Mouse (Mus musculus) hindbrain, embryonic 14.5 days (tissue): ENCODE data around the gene C4b. TPM values are rescaled to one million over a fixed set of nuclear protein-coding genes. Genes with fewer than 3 reads are reported as not detected.
"Not testable (repeated sequence)": the region's sequence is repeated elsewhere in the genome, so short reads cannot be mapped to it uniquely, and the experiment has no call there.

Experiments used
- ATAC-seq: fragments of 200-750 bp; cut with Nextera tagmentation; 2 replicates; pipeline ENCODE4 v1.8.0; 2017; ENCODE audit warnings: moderate number of reproducible peaks, mild to moderate bottlenecking, moderate TSS enrichment, moderate library complexity; ENCODE audit not compliant: low FRiP score
- DNase-seq: peaks from one replicate; pipeline ENCODE4 v3.0.0-alpha.2; 2015; ENCODE audit warnings: low spot score
- H3K27ac ChIP-seq: fragments of 300-500 bp; sonication (generic); 2 replicates; pipeline ENCODE4 v1.5.1; 2014; ENCODE audit warnings: mild to moderate bottlenecking, moderate library complexity
- H3K27me3 ChIP-seq: fragments of 300-500 bp; sonication (generic); 2 replicates; pipeline ENCODE4 v1.6.1; 2014; ENCODE audit warnings: mild to moderate bottlenecking, low read length, mixed read lengths; ENCODE audit not compliant: control insufficient read depth, insufficient read depth
- H3K36me3 ChIP-seq: fragments of 300-500 bp; sonication (generic); replicated peaks from 2 replicates; pipeline ENCODE4 v1.6.1; 2014; ENCODE audit not compliant: control insufficient read depth, insufficient read depth
- H3K4me1 ChIP-seq: fragments of 300-500 bp; sonication (generic); replicated peaks from 2 replicates; pipeline ENCODE4 v1.6.1; 2014; ENCODE audit warnings: antibody characterized with exemption, low read length, mixed read lengths; ENCODE audit not compliant: control insufficient read depth, insufficient read depth
- H3K4me2 ChIP-seq: fragments of 300-500 bp; sonication (generic); replicated peaks from 2 replicates; pipeline ENCODE4 v1.6.1; 2014; ENCODE audit warnings: mild to moderate bottlenecking, moderate library complexity
- H3K4me3 ChIP-seq: fragments of 300-500 bp; sonication (generic); replicated peaks from 2 replicates; pipeline ENCODE4 v1.5.1; 2014; ENCODE audit warnings: mild to moderate bottlenecking, low read length
- H3K9ac ChIP-seq: fragments of 300-500 bp; sonication (generic); 2 replicates; pipeline ENCODE4 v1.6.1; 2014
- H3K9me3 ChIP-seq: fragments of 300-500 bp; sonication (generic); 2 replicates; pipeline ENCODE4 v1.6.1; 2016; ENCODE audit warnings: low read length; ENCODE audit not compliant: control insufficient read depth
- WGBS: fragments of 180-500 bp; shearing (Covaris S2); extraction: QIAGEN DNeasy Blood & Tissue Kit; methylation state at CpG from one replicate; pipeline ENCODE4 v1.1.7; 2014; 5-methylcytosine and 5-hydroxymethylcytosine counted together
- polyA plus RNA-seq: library from polyadenylated mRNA; unstranded; fragments of >200 nt; fragmentation: Nextera tagmentation; extraction: Ambion mirVana; gene quantifications from 2 replicates; pipeline ENCODE4 v1.2.1, GENCODE M21; 2014

C4b gene
- polyA plus RNA-seq, 1 experiment from 2014 or later: not detected

DNA sequence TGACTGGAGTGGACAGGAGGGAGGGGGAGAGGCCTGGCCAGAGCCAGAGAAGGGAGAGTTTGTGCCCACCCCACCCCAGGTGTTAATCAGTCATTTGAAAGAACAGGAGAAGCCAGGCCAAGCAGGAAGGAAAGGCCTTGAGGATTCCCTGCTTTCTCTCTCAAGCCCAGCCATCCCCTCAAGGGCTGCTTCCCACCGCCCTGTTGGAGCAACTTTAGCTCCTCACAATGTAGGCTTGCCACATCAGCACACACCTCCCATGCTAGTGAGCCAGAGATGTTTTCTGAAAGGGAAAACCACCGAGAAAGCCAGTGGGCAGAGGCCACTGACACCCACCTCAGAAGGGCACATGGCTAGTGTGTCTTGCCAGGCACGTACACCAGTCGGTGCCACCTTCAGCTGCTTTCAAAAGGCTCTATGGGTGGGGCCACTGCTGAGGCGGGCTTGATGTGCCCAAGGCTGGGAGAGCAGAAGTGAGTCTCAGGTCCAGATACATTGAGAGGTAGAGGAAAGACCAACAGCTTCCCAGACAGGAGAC lies 28.7 kb downstream of the C4b start:
- H3K9ac ChIP-seq, H3K27ac ChIP-seq, ATAC-seq, H3K4me1 ChIP-seq, H3K4me3 ChIP-seq, DNase-seq, H3K27me3 ChIP-seq, H3K4me2 ChIP-seq, H3K9me3 ChIP-seq, H3K36me3 ChIP-seq: not testable (repeated sequence)
- WGBS: 84% methylated on average over 5 of the region's 5 CpGs

DNA sequence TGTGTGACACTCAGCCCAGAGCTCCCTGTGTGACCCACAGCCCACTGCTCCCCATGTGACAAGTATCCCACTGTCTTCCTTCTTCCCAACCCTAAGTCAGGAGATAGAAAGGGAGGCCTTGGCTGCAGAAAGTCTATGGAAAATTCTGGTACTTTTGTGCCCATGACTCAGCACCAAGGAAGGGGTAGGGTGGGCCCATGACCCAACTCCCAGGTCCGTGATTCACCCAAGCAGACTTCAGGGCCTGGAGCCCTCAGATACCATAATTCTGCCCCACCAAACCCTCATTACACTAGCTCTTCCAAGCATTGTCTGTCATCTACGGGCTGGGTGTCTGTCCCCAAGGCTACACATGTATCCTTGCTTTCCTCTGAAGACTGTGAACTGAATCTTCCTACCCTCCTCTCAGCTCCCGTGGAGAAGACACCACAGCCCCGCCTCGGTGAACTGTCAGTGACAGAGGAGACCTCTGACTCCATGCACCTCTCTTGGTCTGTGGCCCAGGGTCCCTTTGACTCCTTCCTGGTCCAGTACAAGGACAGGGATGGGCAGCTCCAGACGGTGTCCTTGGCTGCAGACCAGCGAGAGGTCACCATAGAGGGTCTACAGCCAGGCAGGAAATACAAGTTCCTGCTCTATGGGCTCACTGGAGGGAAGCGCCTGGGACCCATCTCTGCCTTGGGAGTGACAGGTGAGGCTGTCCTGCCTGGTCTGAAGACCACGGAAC lies 29.3 kb downstream of the C4b start:
- not testable (repeated sequence) for ATAC-seq, H3K27ac ChIP-seq, H3K4me2 ChIP-seq, H3K36me3 ChIP-seq, H3K9me3 ChIP-seq, DNase-seq, H3K9ac ChIP-seq, H3K4me1 ChIP-seq, H3K4me3 ChIP-seq, H3K27me3 ChIP-seq
- WGBS: 81% methylated on average over 9 of the region's 9 CpGs

DNA sequence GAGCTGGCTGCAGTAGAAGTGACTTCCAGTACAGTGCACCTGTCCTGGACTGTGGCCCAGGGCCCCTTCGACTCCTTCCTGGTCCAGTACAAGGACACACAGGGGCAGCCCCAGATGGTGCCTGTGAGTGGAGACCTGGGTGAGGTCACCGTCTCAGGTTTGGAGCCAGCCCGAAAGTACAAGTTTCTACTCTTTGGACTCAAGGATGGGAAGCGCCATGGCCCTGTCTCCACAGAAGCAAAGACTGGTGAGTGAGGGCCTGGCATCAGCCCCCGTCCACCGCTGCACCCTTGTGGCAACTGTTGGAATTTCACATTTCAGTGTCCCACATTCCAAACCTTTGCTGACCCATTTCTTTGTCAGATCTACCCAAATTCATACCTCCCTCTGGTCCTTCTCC lies 30.7 kb downstream of the C4b start:
- 49% methylated on average over 6 of the region's 6 CpGs for WGBS
- H3K4me2 ChIP-seq: no peak overlapping the region
- no peaks in the 10 kb centered on the region for H3K9me3 ChIP-seq
- H3K9ac ChIP-seq: no peak overlapping the region
- no peak overlapping the region for H3K4me3 ChIP-seq
- no peaks in the 10 kb centered on the region for H3K36me3 ChIP-seq
- H3K27me3 ChIP-seq: no peaks in the 10 kb centered on the region
- DNase-seq (peak; percentile 33), ATAC-seq (no peak)
- H3K27ac ChIP-seq: no peak overlapping the region
- no peaks in the 10 kb centered on the region for H3K4me1 ChIP-seq

DNA sequence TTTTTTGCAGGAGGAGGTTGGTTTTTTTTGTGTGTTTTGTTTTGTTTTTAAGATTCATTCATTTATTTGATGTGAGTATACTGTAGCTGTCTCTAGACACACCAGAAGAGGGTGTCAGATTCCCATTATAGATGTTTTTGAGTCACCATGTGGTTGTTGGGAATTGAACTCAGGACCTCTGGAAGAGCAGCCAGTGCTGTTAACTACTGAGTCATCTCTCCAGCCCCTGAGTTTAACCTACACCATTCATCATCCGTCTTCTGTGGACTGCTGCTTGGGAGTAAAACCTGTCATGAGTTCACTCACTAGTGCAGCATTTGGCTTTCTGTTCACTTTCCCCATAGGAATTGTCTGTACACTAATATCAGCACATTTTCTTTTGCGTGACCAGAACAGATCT lies 37.2 kb downstream of the C4b start:
- H3K4me3 ChIP-seq, H3K9me3 ChIP-seq, H3K9ac ChIP-seq, ATAC-seq, H3K4me2 ChIP-seq, H3K27ac ChIP-seq, H3K36me3 ChIP-seq, DNase-seq, H3K27me3 ChIP-seq, H3K4me1 ChIP-seq: not testable (repeated sequence)
- 81% methylated on average over 2 of the region's 2 CpGs for WGBS

DNA sequence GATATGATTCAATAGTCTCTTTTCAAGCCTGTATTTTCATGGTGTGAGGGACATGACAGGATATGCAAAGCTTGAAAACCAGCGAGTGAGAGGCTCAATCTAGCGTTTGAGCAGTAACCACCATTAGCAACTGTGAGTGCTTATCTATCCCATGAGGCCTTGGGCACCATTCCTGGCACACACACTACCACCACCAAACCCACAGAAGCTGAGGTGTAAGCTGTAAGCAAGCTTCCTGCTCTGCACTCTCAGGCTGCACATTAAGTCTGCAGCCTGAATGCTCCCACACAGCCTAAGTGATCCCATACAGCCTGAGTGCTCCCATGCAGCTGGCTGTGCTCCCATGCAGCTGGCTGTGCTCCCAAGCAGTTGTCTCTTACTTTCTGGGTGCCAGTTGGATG lies 43.0 kb downstream of the C4b start:
- Histone ChIP-seq H3K4me3 (no peak overlapping the region), H3K9me3 (no peaks in the 10 kb centered on the region), H3K4me2 (no peak overlapping the region), H3K27ac (peak overlapping the region; percentile 65), H3K36me3 (no peaks in the 10 kb centered on the region), H3K27me3 (no peaks in the 10 kb centered on the region), H3K9ac (no peak overlapping the region), H3K4me1 (peaks cover 16% of the 10 kb centered on the region)
- DNase-seq (no peak), ATAC-seq (no peak)
- WGBS: 65% methylated on average over 2 of the region's 2 CpGs

DNA sequence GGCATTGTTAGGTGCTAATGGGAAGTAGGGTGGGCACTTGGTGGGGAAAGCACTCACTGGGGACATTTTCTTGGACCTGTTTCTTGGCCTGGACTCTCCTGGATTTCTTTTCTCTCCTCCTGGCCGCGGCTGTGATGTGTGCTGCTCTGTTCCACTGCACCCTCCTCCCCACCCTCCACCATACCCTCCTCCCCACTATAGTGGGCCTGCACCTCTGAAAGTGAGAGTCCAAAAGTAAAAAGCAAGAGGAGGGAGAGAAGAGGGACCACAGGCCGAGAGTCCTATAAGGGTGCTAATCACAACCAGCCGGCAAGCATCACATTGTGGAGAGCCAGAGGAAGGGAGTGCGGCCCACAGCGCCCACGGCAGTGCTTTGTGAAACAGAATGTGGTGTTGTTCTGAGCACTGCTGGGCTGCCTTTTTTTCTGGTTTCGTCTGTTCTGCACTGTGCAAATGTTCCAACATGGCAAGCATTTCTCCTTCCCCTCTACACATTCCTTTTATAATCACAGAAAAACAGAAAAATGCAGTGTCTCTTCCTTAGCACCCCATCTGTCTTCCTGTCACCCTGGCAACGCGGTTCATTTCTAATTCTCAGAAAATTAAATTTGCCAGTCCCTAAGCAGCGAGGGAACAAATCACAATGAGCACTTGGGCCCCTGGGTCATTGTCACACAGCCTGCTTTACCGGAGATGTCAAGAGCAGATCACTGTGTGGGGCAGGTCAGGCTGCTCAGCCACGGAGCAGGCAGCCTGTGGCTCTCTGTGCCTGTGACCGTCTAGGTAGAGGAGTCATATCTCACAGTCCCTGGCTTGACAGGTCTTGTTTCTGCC lies 43.9 kb downstream of the C4b start:
- WGBS: 38% methylated on average over 14 of the region's 14 CpGs
- peaks cover 16% of the 10 kb centered on the region for H3K4me1 ChIP-seq

DNA sequence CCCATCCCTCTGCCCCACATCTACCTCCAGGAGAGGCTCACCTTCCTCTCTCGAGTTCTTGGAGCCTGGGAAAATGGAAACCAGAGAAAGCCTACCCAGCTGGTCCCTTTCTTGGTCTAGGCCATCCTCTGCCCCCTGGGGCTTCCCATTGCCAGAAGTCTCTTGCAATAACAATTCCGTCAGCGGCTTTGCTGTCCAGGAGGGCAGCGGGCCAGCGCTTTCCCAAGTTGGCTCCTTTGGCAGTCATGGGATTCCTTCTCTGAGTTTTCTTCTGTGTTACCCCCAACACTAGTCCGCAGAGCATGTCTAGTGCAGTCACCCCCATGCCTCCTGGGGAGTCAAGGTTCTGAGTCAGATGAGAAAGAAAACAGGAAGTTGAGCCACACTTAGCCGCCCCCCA lies 50.8 kb downstream of the C4b start:
- ATAC-seq (no peak), DNase-seq (no peak)
- WGBS: 66% methylated on average over 7 of the region's 7 CpGs
- Histone ChIP-seq H3K27ac (no peak overlapping the region), H3K4me3 (no peak overlapping the region), H3K4me2 (no peak overlapping the region), H3K4me1 (no peaks in the 10 kb centered on the region), H3K9ac (no peak overlapping the region), H3K27me3 (no peaks in the 10 kb centered on the region), H3K36me3 (no peaks in the 10 kb centered on the region), H3K9me3 (no peaks in the 10 kb centered on the region)

More for the DNA sequence above, 43.9 kb downstream of the C4b start:
- no peak overlapping the region for H3K4me2 ChIP-seq
- H3K27me3 ChIP-seq: no peaks in the 10 kb centered on the region
- H3K4me3 ChIP-seq: no peak overlapping the region
- H3K9ac ChIP-seq: peak overlapping the region; percentile 39; the same call in 1 of the 2 replicates
- H3K27ac ChIP-seq: peak overlapping the region; percentile 65
- no peaks in the 10 kb centered on the region for H3K36me3 ChIP-seq
- DNase-seq (peak; percentile 38), ATAC-seq (peak; percentile 59; the same call in 1 of the 2 replicates)
- no peaks in the 10 kb centered on the region for H3K9me3 ChIP-seq

DNA sequence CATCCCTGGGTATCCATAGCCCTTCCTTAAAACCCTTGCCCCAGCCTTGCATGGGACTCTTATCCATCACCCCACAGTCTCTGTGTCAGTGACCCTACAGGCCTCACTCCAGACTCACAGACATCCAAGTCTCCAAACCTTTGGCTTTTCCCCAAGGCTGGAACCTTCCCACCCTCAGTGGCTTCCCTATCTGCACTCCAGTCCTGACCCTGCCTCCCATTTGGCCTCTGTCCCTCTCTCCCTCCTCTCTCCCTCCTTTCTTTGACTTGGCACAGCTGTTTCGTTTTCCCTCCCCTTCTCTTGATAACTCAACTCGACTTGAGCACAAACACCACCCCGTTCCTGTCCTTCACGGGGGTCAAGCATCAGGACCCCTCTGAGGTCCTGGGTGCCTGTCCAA lies 53.2 kb downstream of the C4b start:
- H3K9me3 ChIP-seq: no peaks in the 10 kb centered on the region
- 77% methylated on average over 4 of the region's 4 CpGs for WGBS
- H3K27ac ChIP-seq: no peak overlapping the region
- H3K4me1 ChIP-seq: no peaks in the 10 kb centered on the region
- no peak overlapping the region for H3K4me2 ChIP-seq
- H3K9ac ChIP-seq: no peak overlapping the region
- ATAC-seq (no peak), DNase-seq (no peak)
- H3K4me3 ChIP-seq: no peak overlapping the region
- H3K36me3 ChIP-seq: no peaks in the 10 kb centered on the region
- no peaks in the 10 kb centered on the region for H3K27me3 ChIP-seq

DNA sequence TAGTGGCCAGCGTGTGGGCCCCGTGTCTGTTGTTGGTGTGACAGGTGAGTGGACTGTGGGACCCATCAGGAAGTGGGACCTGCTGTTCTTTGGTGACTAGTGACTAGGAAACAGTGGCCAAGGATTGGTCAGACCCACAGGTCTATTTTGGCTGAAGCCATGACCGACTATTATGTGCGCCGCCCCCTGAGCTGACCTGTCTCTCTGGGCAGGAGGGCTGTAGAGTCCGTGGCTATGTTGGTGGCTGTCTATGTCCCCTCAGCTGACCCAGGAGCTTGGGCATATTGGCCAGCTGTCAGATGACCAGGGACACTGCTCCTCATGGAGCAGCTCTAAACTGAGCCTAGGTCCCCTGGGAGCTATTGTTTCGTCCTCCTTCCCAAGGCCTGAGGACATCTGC lies 54.8 kb downstream of the C4b start:
- no peaks in the 10 kb centered on the region for H3K36me3 ChIP-seq
- H3K27ac ChIP-seq: no peak overlapping the region
- no peak overlapping the region for H3K4me3 ChIP-seq
- H3K4me1 ChIP-seq: no peaks in the 10 kb centered on the region
- no peak overlapping the region for H3K4me2 ChIP-seq
- DNase-seq (no peak), ATAC-seq (no peak)
- WGBS: 95% methylated on average over 7 of the region's 7 CpGs
- H3K9ac ChIP-seq: no peak overlapping the region
- no peaks in the 10 kb centered on the region for H3K9me3 ChIP-seq
- no peaks in the 10 kb centered on the region for H3K27me3 ChIP-seq
